Mouse (Mus musculus) megakaryocyte, embryonic 14.5 days (primary cell): ENCODE results near the gene Dek. TPM values are rescaled to one million over a fixed set of nuclear protein-coding genes. Genes with fewer than 3 reads are reported as not detected.
A peak's percentile ranks its signal among the peaks of the same experiment; 100 is the strongest.

Source experiments
- H3K27me3 ChIP-seq: replicated peaks from 2 replicates; pipeline ENCODE3; 2012; ENCODE audit warnings: inconsistent platforms
- H3K36me3 ChIP-seq: replicated peaks from 2 replicates; pipeline ENCODE3; 2012; ENCODE audit warnings: low read length, inconsistent platforms, mixed read lengths
- H3K4me1 ChIP-seq: 2 replicates; pipeline ENCODE4 v1.6.1; 2012; ENCODE audit warnings: inconsistent platforms
- H3K4me3 ChIP-seq: replicated peaks from 2 replicates; pipeline ENCODE3; 2012; ENCODE audit warnings: moderate library complexity, mild to moderate bottlenecking, inconsistent platforms
- H3K9me3 ChIP-seq: 2 replicates; pipeline ENCODE4 v1.6.1; 2012; ENCODE audit warnings: inconsistent platforms
- FLI1 ChIP-seq: IDR thresholded peaks from 2 replicates; pipeline ENCODE4 v1.6.1; 2012; ENCODE audit warnings: low read length, inconsistent platforms, mixed read lengths
- GATA1 ChIP-seq: IDR thresholded peaks from 3 replicates; pipeline ENCODE4 v1.6.1; 2012; ENCODE audit warnings: mixed read lengths, low read length, inconsistent platforms, borderline replicate concordance
- polyA plus RNA-seq: library from polyadenylated mRNA; stranded (reverse); fragments of >175 nt; gene quantifications from 2 replicates; pipeline ENCODE4 v1.2.3, GENCODE M21; 2012; ENCODE audit warnings: low replicate concordance; ENCODE audit not compliant: insufficient read depth

Dek gene
- polyA plus RNA-seq, 1 experiment = 275 TPM

DNA sequence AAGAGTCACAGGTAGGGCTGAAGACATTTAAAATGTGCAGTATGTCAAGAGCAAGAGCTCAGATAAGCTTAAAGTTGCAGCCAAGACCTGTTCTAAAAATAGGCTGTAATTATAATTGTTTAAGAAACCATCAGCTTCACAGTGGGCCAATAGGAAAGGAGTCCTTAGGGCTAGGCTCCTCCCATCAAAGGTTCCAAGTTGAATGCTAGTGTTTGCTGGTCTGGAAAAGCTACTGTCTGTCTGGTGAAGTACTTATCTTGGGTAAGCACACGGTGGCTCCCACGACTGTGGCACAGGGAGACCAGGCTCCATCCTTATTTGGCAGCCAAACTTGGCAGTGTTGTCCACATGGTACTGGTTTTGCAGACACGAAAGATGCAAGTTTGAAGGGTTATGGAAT lies 6.9 kb upstream of the Dek start:
- H3K36me3 ChIP-seq = no peaks in the 10 kb centered on the region
- TF ChIP-seq FLI1 = no peak
- TF ChIP-seq GATA1 = no peak
- H3K4me3 ChIP-seq = peak overlapping the region; percentile 46
- peaks cover 75% of the 10 kb centered on the region for H3K4me1 ChIP-seq
- H3K27me3 ChIP-seq = no peaks in the 10 kb centered on the region
- H3K9me3 ChIP-seq = no peaks in the 10 kb centered on the region

DNA sequence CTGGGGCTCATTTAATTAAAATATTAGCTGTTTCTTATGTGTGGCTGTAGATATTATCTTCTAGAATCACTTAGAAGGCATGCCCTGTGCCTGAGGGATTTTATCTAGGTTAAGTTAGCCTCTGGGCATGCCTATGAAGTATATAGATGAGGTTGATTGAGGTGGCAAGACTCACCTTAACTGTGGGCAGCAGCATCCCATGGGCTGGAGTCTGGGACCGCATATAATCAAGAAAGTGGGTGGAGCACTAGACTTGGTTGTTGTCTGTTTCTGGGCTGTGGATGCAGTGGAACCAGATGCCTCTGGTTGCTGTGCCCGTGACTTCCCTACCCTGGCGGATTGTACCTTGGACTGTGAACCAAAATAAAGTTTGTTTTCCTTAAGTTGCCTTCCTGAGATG lies 6.1 kb upstream of the Dek start:
- TF ChIP-seq FLI1 = no peak
- no peak for TF ChIP-seq GATA1
- peak overlapping the region; percentile 3 for H3K4me3 ChIP-seq
- no peaks in the 10 kb centered on the region for H3K9me3 ChIP-seq
- H3K4me1 ChIP-seq = peaks cover 81% of the 10 kb centered on the region
- H3K36me3 ChIP-seq = no peaks in the 10 kb centered on the region
- no peaks in the 10 kb centered on the region for H3K27me3 ChIP-seq

DNA sequence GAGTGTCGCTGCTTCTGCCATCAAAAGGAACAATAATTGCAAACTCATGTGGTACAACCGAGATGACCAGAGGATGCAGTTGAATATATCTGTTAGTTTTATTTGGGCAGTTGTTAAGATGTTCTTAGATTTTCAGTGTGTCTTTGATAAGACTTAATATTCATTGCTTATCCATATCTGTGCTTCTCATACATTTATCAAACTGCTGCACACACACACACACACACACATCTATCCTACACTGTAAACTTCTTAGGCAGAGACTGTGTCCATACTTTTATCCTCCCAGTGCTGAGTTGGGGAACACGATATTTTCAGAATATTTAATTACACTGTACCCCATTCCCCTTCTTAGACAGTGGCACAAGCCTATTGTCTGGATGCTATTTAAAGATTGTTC lies 5.2 kb upstream of the Dek start:
- Histone ChIP-seq H3K27me3 (no peaks in the 10 kb centered on the region), H3K4me1 (peaks cover 78% of the 10 kb centered on the region), H3K9me3 (no peaks in the 10 kb centered on the region), H3K4me3 (no peak overlapping the region), H3K36me3 (no peaks in the 10 kb centered on the region)
- TF ChIP-seq GATA1 = no peak
- no peak for TF ChIP-seq FLI1

DNA sequence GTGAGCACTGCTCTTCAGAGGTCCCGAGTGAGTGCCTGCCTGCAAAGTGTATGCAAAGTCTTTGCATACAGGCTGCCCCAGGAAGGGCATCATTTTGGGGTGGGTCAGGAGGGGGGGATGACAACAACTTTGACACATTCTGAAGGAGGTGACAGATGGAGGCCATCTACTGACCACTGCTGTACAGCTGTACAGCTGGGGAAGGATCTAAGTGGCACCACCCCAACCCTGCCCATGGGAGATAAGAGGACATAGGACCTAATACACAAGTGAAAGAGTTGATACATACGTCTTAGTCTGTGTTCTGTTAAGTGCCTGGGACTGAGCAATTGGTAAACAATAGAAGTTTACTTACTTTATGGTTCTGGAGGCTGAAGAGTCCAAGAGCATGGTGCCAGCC lies 3.2 kb upstream of the Dek start:
- Histone ChIP-seq H3K36me3 (no peaks in the 10 kb centered on the region), H3K9me3 (no peaks in the 10 kb centered on the region), H3K4me1 (peaks cover 72% of the 10 kb centered on the region), H3K4me3 (peak overlapping the region; percentile 59), H3K27me3 (no peaks in the 10 kb centered on the region)
- TF ChIP-seq FLI1 (no peak), GATA1 (no peak)

DNA sequence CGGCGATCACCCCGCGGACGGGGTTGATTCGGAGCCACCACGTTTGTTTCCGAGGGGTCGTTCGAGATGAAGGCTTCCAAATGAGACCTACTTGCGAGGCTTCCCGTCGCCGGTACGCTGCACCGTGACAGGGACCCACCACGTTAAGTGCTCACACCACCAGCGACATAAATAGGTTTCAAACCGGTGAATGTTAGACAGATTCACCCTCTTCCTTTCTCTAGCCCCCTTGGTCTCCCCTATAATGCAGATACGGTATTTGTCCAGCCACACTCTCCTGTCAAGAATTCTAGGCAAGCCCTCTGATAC lies 533 bp upstream of the Dek start:
- no peaks in the 10 kb centered on the region for H3K27me3 ChIP-seq
- H3K36me3 ChIP-seq = peaks cover 14% of the 10 kb centered on the region
- H3K4me3 ChIP-seq = peak overlapping the region; percentile 96
- H3K9me3 ChIP-seq = no peaks in the 10 kb centered on the region
- TF ChIP-seq FLI1 (no peak), GATA1 (no peak)
- peaks cover 61% of the 10 kb centered on the region for H3K4me1 ChIP-seq

DNA sequence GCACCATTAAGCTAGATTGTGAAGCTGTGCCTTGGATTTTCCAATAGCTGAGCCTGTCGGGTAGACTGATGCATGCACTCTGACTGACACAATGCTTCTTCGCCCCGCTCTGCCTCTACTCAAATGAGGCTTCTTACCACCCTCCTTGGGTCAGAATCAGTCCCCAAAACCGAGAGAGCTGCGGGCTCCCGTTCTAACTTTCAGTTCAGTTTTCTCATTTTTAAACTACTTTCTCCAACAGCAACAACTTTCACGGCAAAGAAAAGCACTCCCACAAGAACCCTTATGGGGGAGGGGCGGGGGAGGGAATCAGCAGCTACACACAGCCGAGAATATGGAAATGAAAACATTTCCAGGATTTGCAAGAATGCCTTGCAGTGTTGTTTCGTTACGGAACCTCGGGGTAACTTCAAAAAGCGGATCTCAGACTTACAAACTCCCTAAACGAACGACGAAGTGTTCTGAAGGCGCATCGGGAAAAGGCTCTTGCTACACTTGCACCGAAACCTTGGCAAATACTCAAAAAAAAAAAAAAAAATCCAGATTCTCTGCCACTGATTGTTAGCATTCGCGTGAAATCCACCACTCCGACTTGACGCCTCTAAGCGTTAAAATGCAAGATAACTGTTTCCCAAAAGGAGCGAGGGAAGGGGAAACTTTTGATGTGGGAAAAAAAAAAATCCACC lies 1.0 kb downstream of the Dek start:
- no peaks in the 10 kb centered on the region for H3K27me3 ChIP-seq
- no peaks in the 10 kb centered on the region for H3K9me3 ChIP-seq
- H3K4me3 ChIP-seq = peak overlapping the region; percentile 96
- no peak for TF ChIP-seq GATA1
- TF ChIP-seq FLI1 = no peak
- H3K36me3 ChIP-seq = peaks cover 28% of the 10 kb centered on the region
- H3K4me1 ChIP-seq = peaks cover 51% of the 10 kb centered on the region

DNA sequence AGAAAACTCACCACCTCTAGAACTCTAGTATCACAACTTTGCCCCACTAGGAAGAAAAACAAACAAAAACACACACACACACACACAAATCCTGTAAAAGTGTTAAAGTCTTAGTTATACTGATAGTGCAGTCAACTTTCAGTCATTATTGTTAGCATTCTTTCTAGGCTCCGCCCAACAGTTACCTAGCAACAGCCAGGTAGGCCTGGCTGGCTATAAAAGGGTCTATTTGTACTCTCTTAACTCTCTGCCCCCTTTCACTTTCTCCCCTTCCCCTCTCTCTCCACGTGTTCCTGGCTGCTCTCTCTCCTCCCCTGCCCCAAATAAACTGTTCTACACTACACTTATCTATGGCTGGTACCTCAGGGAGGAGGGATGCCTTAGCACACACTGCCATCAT lies 1.9 kb downstream of the Dek start:
- TF ChIP-seq FLI1 = no peak
- TF ChIP-seq GATA1 = no peak
- H3K4me1 ChIP-seq = peaks cover 47% of the 10 kb centered on the region
- no peaks in the 10 kb centered on the region for H3K27me3 ChIP-seq
- H3K36me3 ChIP-seq = peaks cover 36% of the 10 kb centered on the region
- no peaks in the 10 kb centered on the region for H3K9me3 ChIP-seq
- H3K4me3 ChIP-seq = peak overlapping the region; percentile 96

DNA sequence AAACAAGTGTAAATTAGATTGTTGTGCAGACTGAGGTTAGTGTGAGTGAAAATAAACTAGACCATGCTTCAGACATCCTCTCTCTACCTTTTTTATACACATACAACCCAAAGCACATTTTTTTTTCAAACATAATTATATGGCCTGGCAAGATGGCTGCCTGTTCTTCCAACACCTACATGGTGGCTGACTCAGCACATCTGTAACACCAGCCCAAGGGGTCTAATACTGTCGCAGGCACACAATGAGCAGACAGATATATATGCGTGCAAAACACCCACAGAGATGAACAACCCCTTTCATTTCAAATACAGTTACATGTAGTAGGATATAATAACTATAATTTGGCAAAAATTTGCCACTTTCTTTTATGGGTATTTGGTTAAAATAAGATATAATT lies 5.4 kb downstream of the Dek start:
- Histone ChIP-seq H3K4me1 (peaks cover 33% of the 10 kb centered on the region), H3K9me3 (no peaks in the 10 kb centered on the region), H3K27me3 (no peaks in the 10 kb centered on the region), H3K4me3 (no peak overlapping the region), H3K36me3 (peaks cover 67% of the 10 kb centered on the region)
- TF ChIP-seq GATA1 (no peak), FLI1 (no peak)

DNA sequence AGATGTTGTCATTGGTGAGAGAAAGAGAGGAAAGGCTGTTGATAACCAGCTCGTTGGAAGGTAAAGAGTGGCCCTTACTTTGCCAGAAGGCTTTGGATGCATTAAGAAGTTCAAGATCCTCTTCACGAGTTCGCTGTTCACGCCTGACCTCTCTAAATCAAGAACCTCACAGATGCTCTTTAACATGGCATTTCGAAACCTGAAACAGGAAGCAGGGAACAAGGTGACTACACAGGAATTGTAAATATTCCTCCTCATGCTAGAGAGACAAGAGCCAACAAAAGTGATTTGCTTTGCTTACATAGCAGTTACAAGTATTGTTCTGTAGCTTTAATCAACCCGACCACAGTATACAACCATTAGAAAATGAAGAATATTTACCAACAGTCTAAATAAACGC lies 6.7 kb downstream of the Dek start:
- H3K4me1 ChIP-seq = peaks cover 41% of the 10 kb centered on the region
- H3K36me3 ChIP-seq = peaks cover 80% of the 10 kb centered on the region
- no peaks in the 10 kb centered on the region for H3K27me3 ChIP-seq
- no peaks in the 10 kb centered on the region for H3K9me3 ChIP-seq
- H3K4me3 ChIP-seq = no peak overlapping the region
- TF ChIP-seq GATA1 (no peak), FLI1 (no peak)

DNA sequence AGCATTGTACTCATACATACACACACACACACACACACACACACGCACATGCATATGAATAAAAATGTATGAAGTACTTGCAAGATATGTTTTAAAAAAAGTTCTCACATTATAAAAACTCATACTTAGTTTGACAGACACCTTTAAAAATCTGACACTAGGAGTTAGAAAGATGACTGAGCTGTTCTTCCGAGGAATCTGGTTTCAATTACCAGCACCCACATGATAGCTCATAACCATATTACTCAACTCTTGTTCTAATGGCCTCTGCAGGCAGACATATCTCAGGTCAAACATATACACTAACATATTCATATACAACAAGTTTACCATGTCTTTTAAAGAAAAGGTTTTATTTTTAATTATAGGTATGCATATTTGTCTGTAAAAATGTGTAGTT lies 9.4 kb downstream of the Dek start:
- peaks cover 89% of the 10 kb centered on the region for H3K36me3 ChIP-seq
- H3K4me3 ChIP-seq = no peak overlapping the region
- H3K4me1 ChIP-seq = peaks cover 25% of the 10 kb centered on the region
- TF ChIP-seq GATA1 (no peak), FLI1 (no peak)
- no peaks in the 10 kb centered on the region for H3K27me3 ChIP-seq
- H3K9me3 ChIP-seq = no peaks in the 10 kb centered on the region

DNA sequence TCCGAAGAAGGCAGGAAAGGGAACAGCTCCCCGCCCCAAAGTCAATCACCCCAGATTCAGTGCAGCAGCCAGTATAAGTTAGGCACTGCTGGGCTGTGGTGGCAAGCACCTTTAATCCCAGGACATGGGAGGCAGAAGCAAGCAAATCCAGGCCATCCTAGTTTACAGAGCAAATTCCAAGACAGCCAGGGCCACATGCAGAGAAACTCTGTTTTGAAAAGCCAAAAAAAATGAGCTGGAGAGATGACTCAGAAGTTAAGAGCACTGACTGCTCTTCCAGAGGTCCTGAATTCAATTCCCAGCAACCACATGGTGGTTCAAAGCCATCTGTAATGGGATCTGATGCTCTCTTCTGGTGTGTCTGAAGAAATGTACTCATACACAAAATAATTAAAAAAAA lies 12.2 kb downstream of the Dek start:
- Histone ChIP-seq H3K36me3 (peaks cover 90% of the 10 kb centered on the region), H3K4me1 (peaks cover 25% of the 10 kb centered on the region), H3K4me3 (no peak overlapping the region), H3K27me3 (no peaks in the 10 kb centered on the region), H3K9me3 (no peaks in the 10 kb centered on the region)
- TF ChIP-seq FLI1 (no peak), GATA1 (no peak)
